Mouse (Mus musculus): ENCODE results near the gene Olfr1134. TPM values are rescaled to one million over a fixed set of nuclear protein-coding genes. Genes with fewer than 3 reads are reported as not detected.

Olfr1134 gene
- polyA plus RNA-seq, 1 experiment from 2014 or later = not detected

Other genes with a start within 250 kb of the Olfr1134 start
- gene Olfr1123, start 241.8 kb downstream of the Olfr1134 start, polyA plus RNA-seq (2014; fragmentation: Nextera tagmentation; extraction: Ambion mirVana) = not detected in 2 replicates
- gene Olfr1124, start 228.2 kb downstream of the Olfr1134 start, polyA plus RNA-seq (2014; fragmentation: Nextera tagmentation; extraction: Ambion mirVana) = not detected in 2 replicates
- gene Olfr1126, start 204.5 kb downstream of the Olfr1134 start, polyA plus RNA-seq (2014; fragmentation: Nextera tagmentation; extraction: Ambion mirVana) = not detected in 2 replicates
- gene Pramel7, start 161.4 kb downstream of the Olfr1134 start, polyA plus RNA-seq (2014; fragmentation: Nextera tagmentation; extraction: Ambion mirVana) = not detected in 2 replicates
- gene Pramel6, start 151.9 kb downstream of the Olfr1134 start, polyA plus RNA-seq (2014; fragmentation: Nextera tagmentation; extraction: Ambion mirVana) = not detected in 2 replicates
- not detected in 2 replicates for gene Olfr153, start 126.7 kb downstream of the Olfr1134 start, polyA plus RNA-seq (2014; fragmentation: Nextera tagmentation; extraction: Ambion mirVana)
- not detected in 2 replicates for gene Olfr1128, start 112.9 kb downstream of the Olfr1134 start, polyA plus RNA-seq (2014; fragmentation: Nextera tagmentation; extraction: Ambion mirVana)
- not detected in 2 replicates for gene Olfr1129, start 84.6 kb downstream of the Olfr1134 start, polyA plus RNA-seq (2014; fragmentation: Nextera tagmentation; extraction: Ambion mirVana)
- not detected in 2 replicates for gene Olfr1130, start 52.2 kb downstream of the Olfr1134 start, polyA plus RNA-seq (2014; fragmentation: Nextera tagmentation; extraction: Ambion mirVana)
- gene Olfr1131, start 31.4 kb downstream of the Olfr1134 start, polyA plus RNA-seq (2014; fragmentation: Nextera tagmentation; extraction: Ambion mirVana) = not detected in 2 replicates
- not detected in 2 replicates for gene Olfr1132, start 20.9 kb downstream of the Olfr1134 start, polyA plus RNA-seq (2014; fragmentation: Nextera tagmentation; extraction: Ambion mirVana)
- not detected in 2 replicates for gene Olfr1133, start 11.1 kb downstream of the Olfr1134 start, polyA plus RNA-seq (2014; fragmentation: Nextera tagmentation; extraction: Ambion mirVana)
- gene Olfr1135, start 15.2 kb upstream of the Olfr1134 start, polyA plus RNA-seq (2014; fragmentation: Nextera tagmentation; extraction: Ambion mirVana) = not detected in 2 replicates
- not detected in 2 replicates for gene Olfr1136, start 35.5 kb upstream of the Olfr1134 start, polyA plus RNA-seq (2014; fragmentation: Nextera tagmentation; extraction: Ambion mirVana)
- gene Olfr1137, start 54.7 kb upstream of the Olfr1134 start, polyA plus RNA-seq (2014; fragmentation: Nextera tagmentation; extraction: Ambion mirVana) = not detected in 2 replicates
- gene Olfr1138, start 81.5 kb upstream of the Olfr1134 start, polyA plus RNA-seq (2014; fragmentation: Nextera tagmentation; extraction: Ambion mirVana) = not detected in 2 replicates
- not detected in 2 replicates for gene Olfr1140, start 85.3 kb upstream of the Olfr1134 start, polyA plus RNA-seq (2014; fragmentation: Nextera tagmentation; extraction: Ambion mirVana)
- not detected in 2 replicates for gene Olfr1141, start 95.5 kb upstream of the Olfr1134 start, polyA plus RNA-seq (2014; fragmentation: Nextera tagmentation; extraction: Ambion mirVana)
- gene Olfr152, start 121.0 kb upstream of the Olfr1134 start, polyA plus RNA-seq (2014; fragmentation: Nextera tagmentation; extraction: Ambion mirVana) = not detected in 2 replicates
- not detected in 2 replicates for gene Olfr1143, start 142.1 kb upstream of the Olfr1134 start, polyA plus RNA-seq (2014; fragmentation: Nextera tagmentation; extraction: Ambion mirVana)
- gene Olfr1145, start 151.4 kb upstream of the Olfr1134 start, polyA plus RNA-seq (2014; fragmentation: Nextera tagmentation; extraction: Ambion mirVana) = not detected in 2 replicates
- not detected in 2 replicates for gene Olfr1148, start 172.1 kb upstream of the Olfr1134 start, polyA plus RNA-seq (2014; fragmentation: Nextera tagmentation; extraction: Ambion mirVana)
- gene Olfr1150-ps1, start 185.5 kb upstream of the Olfr1134 start, polyA plus RNA-seq (2014; fragmentation: Nextera tagmentation; extraction: Ambion mirVana) = not detected in 2 replicates
- not detected in 2 replicates for gene Olfr1151, start 197.4 kb upstream of the Olfr1134 start, polyA plus RNA-seq (2014; fragmentation: Nextera tagmentation; extraction: Ambion mirVana)
- not detected in 2 replicates for gene Olfr1152, start 208.0 kb upstream of the Olfr1134 start, polyA plus RNA-seq (2014; fragmentation: Nextera tagmentation; extraction: Ambion mirVana)
- gene Olfr1153, start 236.5 kb upstream of the Olfr1134 start, polyA plus RNA-seq (2014; fragmentation: Nextera tagmentation; extraction: Ambion mirVana) = not detected in 2 replicates
- not detected in 2 replicates for gene Olfr1154, start 246.7 kb upstream of the Olfr1134 start, polyA plus RNA-seq (2014; fragmentation: Nextera tagmentation; extraction: Ambion mirVana)